ENCODE assay signal across 11 mouse cellular contexts in the genomic region with DNA sequence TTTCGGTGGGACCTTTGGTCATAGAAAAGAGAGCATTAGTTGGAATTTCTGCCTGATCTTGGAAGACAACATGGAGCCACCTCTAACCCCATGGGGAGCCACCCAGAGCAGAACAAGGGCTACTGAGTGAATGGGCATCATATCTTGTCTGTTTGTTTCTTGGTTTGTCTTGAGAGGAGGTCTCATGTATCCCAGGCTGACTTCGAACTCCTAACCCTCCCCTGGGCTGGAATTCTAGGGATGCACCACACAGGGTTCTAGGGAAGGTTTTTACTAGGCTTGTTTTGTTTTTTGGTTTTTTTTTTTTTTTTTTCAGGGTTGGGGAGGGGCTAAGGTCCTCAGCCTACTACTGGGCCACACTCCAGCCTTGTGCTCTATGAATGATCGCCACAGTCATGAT.
"Had no signal": no experiment of that assay in that cellular context is flagged by ENCODE, and none has a peak within 500 bp of the region (broad histone marks: within the 10 kb centered on the region; RNA-seq: fewer than 3 reads in every experiment).

No protein-coding gene starts in this region.

- ATAC-seq: intestine, embryonic 16.5 days had no signal

- H3K4me3 ChIP-seq: left cerebral cortex, adult 2 months; liver, embryonic 15.5 days had no signal

- H3K9ac ChIP-seq: liver, embryonic 15.5 days had no signal

- H3K4me2 ChIP-seq: midbrain, embryonic 11.5 days had no signal

- H3K27me3 ChIP-seq: liver, embryonic 15.5 days had no signal

- H3K36me3 ChIP-seq: liver, embryonic 15.5 days had no signal

- H3K9me3 ChIP-seq: liver, embryonic 15.5 days had no signal

- DNase-seq: layer of hippocampus, postnatal 36 days; midbrain, embryonic 14.5 days; right cerebral cortex, adult 18-20 months; right cerebral cortex, postnatal 14 days; right cerebral cortex, postnatal 4 days had no signal

- H3K27ac ChIP-seq: kidney, postnatal 0 days; left cerebral cortex, adult 2 months; stomach, postnatal 0 days had no signal
